Mouse (Mus musculus) midbrain, embryonic 14.5 days (tissue): ENCODE results near the gene Acbd5. TPM values are rescaled to one million over a fixed set of nuclear protein-coding genes. Genes with fewer than 3 reads are reported as not detected.
A peak's percentile ranks its signal among the peaks of the same experiment; 100 is the strongest.

ENCODE experiments used
- ATAC-seq: fragments of 200-750 bp; cut with Nextera tagmentation; 2 replicates; pipeline ENCODE4 v1.8.0; 2017; ENCODE audit warnings: moderate number of reproducible peaks, moderate library complexity; ENCODE audit not compliant: low FRiP score, low TSS enrichment
- DNase-seq: peaks from one replicate; pipeline ENCODE4 v3.0.0-alpha.2; 2015
- H3K27ac ChIP-seq: fragments of 300-500 bp; sonication (generic); replicated peaks from 2 replicates; pipeline ENCODE4 v1.5.1; 2014; ENCODE audit warnings: mild to moderate bottlenecking, low read depth, low read length, moderate library complexity
- H3K27me3 ChIP-seq: fragments of 300-500 bp; sonication (generic); 2 replicates; pipeline ENCODE4 v1.6.1; 2014; ENCODE audit warnings: low read length, control low read depth, mixed read lengths; ENCODE audit not compliant: control insufficient read depth, insufficient read depth
- H3K36me3 ChIP-seq: fragments of 300-500 bp; sonication (generic); 2 replicates; pipeline ENCODE4 v1.6.1; 2014; ENCODE audit warnings: low read length, control low read depth; ENCODE audit not compliant: control insufficient read depth, insufficient read depth
- H3K4me1 ChIP-seq: fragments of 300-500 bp; sonication (generic); 2 replicates; pipeline ENCODE4 v1.6.1; 2014; ENCODE audit warnings: mild to moderate bottlenecking, antibody characterized with exemption, low read length, control low read depth; ENCODE audit not compliant: control insufficient read depth, insufficient read depth
- H3K4me2 ChIP-seq: fragments of 300-500 bp; sonication (generic); 2 replicates; pipeline ENCODE4 v1.6.1; 2014; ENCODE audit warnings: mild to moderate bottlenecking, low read length, moderate library complexity
- H3K4me3 ChIP-seq: fragments of 300-500 bp; sonication (generic); replicated peaks from 2 replicates; pipeline ENCODE4 v1.5.1; 2014; ENCODE audit warnings: low read depth, low read length
- H3K9ac ChIP-seq: fragments of 300-500 bp; sonication (generic); replicated peaks from 2 replicates; pipeline ENCODE4 v1.6.1; 2014; ENCODE audit warnings: mild to moderate bottlenecking, low read length, moderate library complexity
- H3K9me3 ChIP-seq: fragments of 300-500 bp; sonication (generic); 2 replicates; pipeline ENCODE4 v1.6.1; 2016; ENCODE audit warnings: low read length, control low read depth, mixed read lengths; ENCODE audit not compliant: control insufficient read depth
- WGBS: fragments of 180-500 bp; shearing (Covaris S2); extraction: QIAGEN DNeasy Blood & Tissue Kit; methylation state at CpG from one replicate; pipeline ENCODE4 v1.1.7; 2014; 5-methylcytosine and 5-hydroxymethylcytosine counted together
- polyA plus RNA-seq: library from polyadenylated mRNA; unstranded; fragments of >200 nt; fragmentation: Nextera tagmentation; extraction: Ambion mirVana; gene quantifications from 2 replicates; pipeline ENCODE4 v1.2.1, GENCODE M21; 2014

Acbd5 gene
- polyA plus RNA-seq, result 58.6 and 61.3 TPM in 2 replicates

- Histone ChIP-seq H3K36me3 (0 out of 2 replicates have a peak, but pooled peaks cover 5% of the 10 kb centered on the region), H3K4me2 (peak within 1 kb of the TSS; percentile 99), H3K9ac (peak within 1 kb of the TSS; percentile 82), H3K4me3 (peak within 1 kb of the TSS; percentile 71), H3K9me3 (no peaks in the 10 kb centered on the region), H3K27me3 (no peaks in the 10 kb centered on the region), H3K4me1 (no peaks in the 10 kb centered on the region; the same call in 1 of the 2 replicates), H3K27ac (peak within 1 kb of the TSS; percentile 95)
- 2% methylated on average over 34 of the region's 34 CpGs for WGBS
- DNase-seq, result peak; percentile 98
- peak; percentile 95 for ATAC-seq
Measured at GRCm38 (mm10) chr2:23067552-23068369, at the start of gene Acbd5. Acbd5 (plus strand) TSS chr2:23068167.

- no peaks in the 10 kb centered on the region for H3K36me3 ChIP-seq
- no peak overlapping the region for H3K4me2 ChIP-seq
- H3K9ac ChIP-seq, result no peak overlapping the region
- H3K27ac ChIP-seq, result no peak overlapping the region
- WGBS, result 100% methylated on average over 2 of the region's 2 CpGs
- H3K27me3 ChIP-seq, result no peaks in the 10 kb centered on the region
- H3K4me3 ChIP-seq, result no peak overlapping the region
- no peaks in the 10 kb centered on the region for H3K9me3 ChIP-seq
- DNase-seq (no peak), ATAC-seq (no peak)
- H3K4me1 ChIP-seq, result no peaks in the 10 kb centered on the region
Measured at GRCm38 (mm10) chr2:23019170-23019569, 48.8 kb upstream of the Acbd5 start.

GRCm38 (mm10) chr2:23021320-23021719 is 46.6 kb upstream of the Acbd5 start:
- WGBS, result 92% methylated on average over 4 of the region's 4 CpGs
- no peak for ATAC-seq
- H3K4me3 ChIP-seq, result no peak overlapping the region

GRCm38 (mm10) chr2:23021721-23022120 is 46.2 kb upstream of the Acbd5 start:
- ATAC-seq, result no peak

More at GRCm38 (mm10) chr2:23021320-23021719, 46.6 kb upstream of the Acbd5 start:
- Histone ChIP-seq H3K27me3 (no peaks in the 10 kb centered on the region), H3K4me1 (no peaks in the 10 kb centered on the region), H3K27ac (no peak overlapping the region), H3K9ac (no peak overlapping the region), H3K4me2 (no peak overlapping the region), H3K9me3 (no peaks in the 10 kb centered on the region), H3K36me3 (no peaks in the 10 kb centered on the region)
- no peak for DNase-seq

GRCm38 (mm10) chr2:23023023-23023422 is 44.9 kb upstream of the Acbd5 start:
- DNase-seq, result no peak
- Histone ChIP-seq H3K27ac (no peak overlapping the region), H3K4me2 (no peak overlapping the region), H3K27me3 (no peaks in the 10 kb centered on the region), H3K9ac (no peak overlapping the region), H3K36me3 (no peaks in the 10 kb centered on the region), H3K9me3 (no peaks in the 10 kb centered on the region), H3K4me1 (no peaks in the 10 kb centered on the region), H3K4me3 (no peak overlapping the region)
- ATAC-seq, result no peak
- 91% methylated on average over 3 of the region's 3 CpGs for WGBS

More at GRCm38 (mm10) chr2:23021721-23022120, 46.2 kb upstream of the Acbd5 start:
- DNase-seq, result no peak
- no peak overlapping the region for H3K9ac ChIP-seq
- no peaks in the 10 kb centered on the region for H3K9me3 ChIP-seq
- no peak overlapping the region for H3K27ac ChIP-seq
- no peaks in the 10 kb centered on the region for H3K4me1 ChIP-seq
- 55% methylated on average over 4 of the region's 4 CpGs for WGBS
- no peaks in the 10 kb centered on the region for H3K27me3 ChIP-seq
- no peaks in the 10 kb centered on the region for H3K36me3 ChIP-seq
- H3K4me3 ChIP-seq, result no peak overlapping the region
- no peak overlapping the region for H3K4me2 ChIP-seq

- 96% methylated on average over 4 of the region's 4 CpGs for WGBS
- Histone ChIP-seq H3K4me3 (no peak overlapping the region), H3K9me3 (no peaks in the 10 kb centered on the region), H3K4me1 (no peaks in the 10 kb centered on the region), H3K36me3 (no peaks in the 10 kb centered on the region), H3K27me3 (no peaks in the 10 kb centered on the region), H3K9ac (no peak overlapping the region), H3K27ac (no peak overlapping the region), H3K4me2 (no peak overlapping the region)
- DNase-seq (no peak), ATAC-seq (no peak)
Measured at GRCm38 (mm10) chr2:23023714-23024282, 44.2 kb upstream of the Acbd5 start.

- Histone ChIP-seq H3K36me3 (no peaks in the 10 kb centered on the region), H3K27ac (no peak overlapping the region), H3K4me3 (no peak overlapping the region), H3K27me3 (no peaks in the 10 kb centered on the region), H3K9ac (no peak overlapping the region), H3K4me2 (no peak overlapping the region), H3K9me3 (no peaks in the 10 kb centered on the region), H3K4me1 (no peaks in the 10 kb centered on the region)
- DNase-seq (no peak), ATAC-seq (no peak)
- WGBS, result 98% methylated on average over 1 of the region's 1 CpGs
Measured at GRCm38 (mm10) chr2:23026379-23026778, 41.6 kb upstream of the Acbd5 start.

GRCm38 (mm10) chr2:23028826-23029225 is 39.1 kb upstream of the Acbd5 start:
- H3K4me3 ChIP-seq, result no peak overlapping the region
- H3K9ac ChIP-seq, result no peak overlapping the region
- no peaks in the 10 kb centered on the region for H3K4me1 ChIP-seq
- no peak overlapping the region for H3K4me2 ChIP-seq
- H3K36me3 ChIP-seq, result no peaks in the 10 kb centered on the region
- no peaks in the 10 kb centered on the region for H3K27me3 ChIP-seq
- H3K9me3 ChIP-seq, result no peaks in the 10 kb centered on the region
- no peak overlapping the region for H3K27ac ChIP-seq
- DNase-seq (no peak), ATAC-seq (no peak)
- WGBS, result 77% methylated on average over 4 of the region's 4 CpGs

GRCm38 (mm10) chr2:23030631-23031030 is 37.3 kb upstream of the Acbd5 start:
- Histone ChIP-seq H3K4me2 (no peak overlapping the region), H3K4me1 (no peaks in the 10 kb centered on the region), H3K36me3 (no peaks in the 10 kb centered on the region), H3K9me3 (no peaks in the 10 kb centered on the region), H3K27me3 (no peaks in the 10 kb centered on the region), H3K27ac (no peak overlapping the region), H3K9ac (no peak overlapping the region), H3K4me3 (no peak overlapping the region)
- ATAC-seq, result no peak
- over 99% methylated on average over 4 of the region's 4 CpGs for WGBS
- no peak for DNase-seq
